ENCODE assay signal across 10 mouse cellular contexts in genomic region chr3:107550409-107551049, GRCm38 (mm10). TPM values are rescaled to one million over a fixed set of nuclear protein-coding genes. Genes with fewer than 3 reads are reported as not detected.
A peak's percentile ranks its signal among the peaks of the same experiment; 100 is the strongest.
DNase-seq lines count a peak whose midpoint lies in the region; ATAC-seq and TF ChIP-seq lines count a peak whose summit lies in the region.
"Had no signal": no experiment of that assay in that cellular context is flagged by ENCODE, and none has a peak within 500 bp of the region (broad histone marks: within the 10 kb centered on the region; RNA-seq: fewer than 3 reads in every experiment).

No protein-coding gene starts in this region.

- no peak for ATAC-seq in heart, embryonic 12.5 days (ENCODE audit: insufficient number of reproducible peaks, low FRiP score)
- ATAC-seq in embryonic facial prominence, embryonic 14.5 days (ENCODE audit: low read depth): no peak

- intact Hi-C loops in heart, postnatal 10 days (cut with DNase I): loop anchor here (2.0 kb wide), 1 partner anchor 62 kb away; no protein-coding TSS in a partner anchor

- no peak overlapping the region for H3K4me3 ChIP-seq in heart, embryonic 12.5 days
- no peak overlapping the region for H3K4me3 ChIP-seq in C2C12 (ENCODE audit: insufficient read depth, poor library complexity, severe bottlenecking)
- no peak overlapping the region for H3K4me3 ChIP-seq in bone marrow, adult 2 months (replicated peaks; ENCODE audit: control insufficient read depth, low read depth, low read length)
- H3K4me3 ChIP-seq in embryonic facial prominence, embryonic 14.5 days (ENCODE audit: low read depth, low read length): no peak overlapping the region
- H3K4me3 ChIP-seq in layer of hippocampus, adult 2 months: no peak overlapping the region
- H3K4me3 ChIP-seq: embryonic facial prominence, embryonic 13.5 days; liver, embryonic 15.5 days had no signal

- no peak overlapping the region for H3K4me2 ChIP-seq in heart, embryonic 12.5 days
- H3K4me2 ChIP-seq in embryonic facial prominence, embryonic 14.5 days (ENCODE audit: low read depth, low read length): no peak overlapping the region
- H3K4me2 ChIP-seq: embryonic facial prominence, embryonic 13.5 days; liver, embryonic 15.5 days had no signal

- H3K4me1 ChIP-seq in heart, embryonic 12.5 days (replicated peaks): no peaks in the 10 kb centered on the region
- H3K4me1 ChIP-seq in bone marrow, adult 2 months (ENCODE audit: control insufficient read depth, insufficient read depth, low read length): no peaks in the 10 kb centered on the region; the same call in 1 of the 2 replicates
- no peaks in the 10 kb centered on the region for H3K4me1 ChIP-seq in embryonic facial prominence, embryonic 14.5 days (ENCODE audit: control insufficient read depth, insufficient read depth, low read length)
- H3K4me1 ChIP-seq: liver, embryonic 15.5 days had no signal

- H3K9me3 ChIP-seq in heart, embryonic 12.5 days (replicated peaks): no peaks in the 10 kb centered on the region
- H3K9me3 ChIP-seq in embryonic facial prominence, embryonic 14.5 days (ENCODE audit: control insufficient read depth, low read length): no peaks in the 10 kb centered on the region
- H3K9me3 ChIP-seq: embryonic facial prominence, embryonic 13.5 days; liver, embryonic 15.5 days had no signal

- no peak for TF ChIP-seq POLR2A in bone marrow, adult 2 months (IDR thresholded peaks at IDR 0.05; ENCODE audit: borderline replicate concordance, control insufficient read depth, low read depth, low read length)

- H3K27me3 ChIP-seq in heart, embryonic 12.5 days (replicated peaks): peaks cover 33% of the 10 kb centered on the region
- H3K27me3 ChIP-seq in C2C12 (ENCODE audit: control insufficient read depth, insufficient read depth, insufficient read length): peaks cover 27% of the 10 kb centered on the region
- H3K27me3 ChIP-seq in embryonic facial prominence, embryonic 14.5 days (replicated peaks; ENCODE audit: control insufficient read depth, insufficient read depth, low read length): no peaks in the 10 kb centered on the region
- H3K27me3 ChIP-seq: embryonic facial prominence, embryonic 13.5 days; liver, embryonic 15.5 days had no signal

- no peaks in the 10 kb centered on the region for H3K79me2 ChIP-seq in C2C12 (ENCODE audit: control insufficient read depth, insufficient read depth)

- no peaks in the 10 kb centered on the region for H3K36me3 ChIP-seq in heart, embryonic 12.5 days
- no peaks in the 10 kb centered on the region for H3K36me3 ChIP-seq in C2C12 (ENCODE audit: control insufficient read depth, insufficient read depth)
- H3K36me3 ChIP-seq in embryonic facial prominence, embryonic 14.5 days (ENCODE audit: control insufficient read depth, insufficient read depth, low read length): no peaks in the 10 kb centered on the region
- H3K36me3 ChIP-seq: embryonic facial prominence, embryonic 13.5 days; liver, embryonic 15.5 days had no signal

- peak; percentile 66 for TF ChIP-seq CTCF in C2C12 (IDR thresholded peaks at IDR 0.05; ENCODE audit: control insufficient read depth, insufficient read depth, insufficient read length)
- peak; percentile 60 for TF ChIP-seq CTCF in bone marrow, adult 2 months (IDR thresholded peaks at IDR 0.05; ENCODE audit: control insufficient read depth, insufficient read depth, low read length)
- TF ChIP-seq CTCF in layer of hippocampus, adult 2 months (conservative IDR thresholded peaks at IDR 0.05): peak; percentile 84

- H3K9ac ChIP-seq in heart, embryonic 12.5 days: no peak overlapping the region
- no peak overlapping the region for H3K9ac ChIP-seq in embryonic facial prominence, embryonic 14.5 days (ENCODE audit: low read depth, low read length)
- H3K9ac ChIP-seq: embryonic facial prominence, embryonic 13.5 days; liver, embryonic 15.5 days had no signal

- no peak overlapping the region for H3ac ChIP-seq in C2C12 (ENCODE audit: control insufficient read depth, insufficient read length, low read depth)

- no peak overlapping the region for H3K27ac ChIP-seq in heart, embryonic 12.5 days (ENCODE audit: poor library complexity, severe bottlenecking)
- H3K27ac ChIP-seq in bone marrow, adult 2 months (ENCODE audit: control insufficient read depth, insufficient read depth, low read depth, low read length, poor library complexity): no peak overlapping the region
- no peak overlapping the region for H3K27ac ChIP-seq in embryonic facial prominence, embryonic 14.5 days (replicated peaks; ENCODE audit: low read depth, low read length)
- no peak overlapping the region for H3K27ac ChIP-seq in layer of hippocampus, adult 2 months
- H3K27ac ChIP-seq: liver, embryonic 15.5 days had no signal

- 73% methylated on average over 17 of the region's 17 CpGs for WGBS in heart, embryonic 12.5 days
- 74% methylated on average over 17 of the region's 17 CpGs for WGBS in bone marrow, adult 2 months
- WGBS in embryonic facial prominence, embryonic 14.5 days: 73% methylated on average over 17 of the region's 17 CpGs

- DNase-seq in heart, postnatal 10 days: peak; percentile 48 to 77
- DNase-seq in embryonic facial prominence, embryonic 14.5 days (ENCODE audit: low spot score): peak; percentile 75
- DNase-seq in layer of hippocampus, adult 2 months (ENCODE audit: low spot score in 2 of 2): peak; percentile 54 to 79
- peak; percentile 78 for DNase-seq in mesoderm, embryonic 11.5 days (ENCODE audit: low read depth, low spot score)
- DNase-seq in thymus, postnatal 4 days: peak; percentile 80

- H3K79me3 ChIP-seq in C2C12 (ENCODE audit: low read depth): no peaks in the 10 kb centered on the region

TF ChIP-seq in C2C12, 6 proteins besides CTCF, POLR2A, EP300 and RAD21:
- no peak for TF ChIP-seq MAX (IDR thresholded peaks at IDR 0.05)
- no peak for TF ChIP-seq CEBPB (IDR thresholded peaks at IDR 0.05; ENCODE audit: low read depth)
- no peak for TF ChIP-seq FOSL1 (IDR thresholded peaks at IDR 0.05; ENCODE audit: insufficient read depth, low read length, poor library complexity, severe bottlenecking)

RNA-seq across cellular contexts. Expression of gene Ubl4b, which starts 4.3 kb away (rescaled TPM):
- total RNA-seq in heart, postnatal 10 days (2021): not detected
- not detected in 2 replicates for polyA plus RNA-seq in heart, embryonic 12.5 days (2016; fragmentation: Nextera tagmentation; extraction: Ambion mirVana)
- polyA plus RNA-seq in C2C12 (2012; fragmentation: generic; extraction: Trizol): not detected
- polyA plus RNA-seq in bone marrow, adult 2 months (2011; ENCODE audit: insufficient read depth, insufficient read length, low replicate concordance, missing spikeins): not detected in 2 replicates
- polyA plus RNA-seq in embryonic facial prominence, embryonic 14.5 days (2014; fragmentation: Nextera tagmentation; extraction: Ambion mirVana): not detected in 2 replicates
- not detected for total RNA-seq in layer of hippocampus, adult 2 months (2021)
- polyA plus RNA-seq: liver, embryonic 15.5 days had no signal

RNA-seq across cellular contexts. Expression of gene Slc6a17, which starts 32.7 kb away (rescaled TPM):
- total RNA-seq in heart, postnatal 10 days (2021): 1 to 10 TPM; 1.3 to 1.4 TPM
- polyA plus RNA-seq in heart, embryonic 12.5 days (2016; fragmentation: Nextera tagmentation; extraction: Ambion mirVana): 3.9 and 4.6 TPM in 2 replicates
- 3.2 TPM for polyA plus RNA-seq in C2C12 (2012; fragmentation: generic; extraction: Trizol)
- 0.62 TPM in 1 of 2 replicates, not detected in the other for polyA plus RNA-seq in bone marrow, adult 2 months (2011; ENCODE audit: insufficient read depth, insufficient read length, low replicate concordance, missing spikeins)
- 4.8 and 4.9 TPM in 2 replicates for polyA plus RNA-seq in embryonic facial prominence, embryonic 14.5 days (2014; fragmentation: Nextera tagmentation; extraction: Ambion mirVana)
- 100 to 1,000 TPM; 276 to 290 TPM for total RNA-seq in layer of hippocampus, adult 2 months (2021)

RNA-seq across cellular contexts. Expression of gene Alx3, which starts 44.3 kb away (rescaled TPM):
- total RNA-seq in heart, postnatal 10 days (2021): under 1 TPM in 1 of 2 experiments, not detected in 1; 0.12 TPM
- polyA plus RNA-seq in heart, embryonic 12.5 days (2016; fragmentation: Nextera tagmentation; extraction: Ambion mirVana): 0.49 and 1.4 TPM in 2 replicates
- polyA plus RNA-seq in C2C12 (2012; fragmentation: generic; extraction: Trizol): not detected
- polyA plus RNA-seq in bone marrow, adult 2 months (2011; ENCODE audit: insufficient read depth, insufficient read length, low replicate concordance, missing spikeins): not detected in 2 replicates
- polyA plus RNA-seq in embryonic facial prominence, embryonic 14.5 days (2014; fragmentation: Nextera tagmentation; extraction: Ambion mirVana): 9.2 and 13.5 TPM in 2 replicates
- under 1 TPM; 0.56 to 0.84 TPM for total RNA-seq in layer of hippocampus, adult 2 months (2021)
